Mouse (Mus musculus) spleen, postnatal 0 days (tissue): Measurements from ENCODE around the gene Galr2. TPM values are rescaled to one million over a fixed set of nuclear protein-coding genes. Genes with fewer than 3 reads are reported as not detected.

Experiments used
- polyA plus RNA-seq: library from polyadenylated mRNA; unstranded; fragments of >200 nt; fragmentation: Nextera tagmentation; extraction: Ambion mirVana; gene quantifications from 2 replicates; pipeline ENCODE4 v1.2.1, GENCODE M21; 2015

Galr2 gene
- 0.06 and 0.21 TPM in 2 replicates for polyA plus RNA-seq

DNA sequence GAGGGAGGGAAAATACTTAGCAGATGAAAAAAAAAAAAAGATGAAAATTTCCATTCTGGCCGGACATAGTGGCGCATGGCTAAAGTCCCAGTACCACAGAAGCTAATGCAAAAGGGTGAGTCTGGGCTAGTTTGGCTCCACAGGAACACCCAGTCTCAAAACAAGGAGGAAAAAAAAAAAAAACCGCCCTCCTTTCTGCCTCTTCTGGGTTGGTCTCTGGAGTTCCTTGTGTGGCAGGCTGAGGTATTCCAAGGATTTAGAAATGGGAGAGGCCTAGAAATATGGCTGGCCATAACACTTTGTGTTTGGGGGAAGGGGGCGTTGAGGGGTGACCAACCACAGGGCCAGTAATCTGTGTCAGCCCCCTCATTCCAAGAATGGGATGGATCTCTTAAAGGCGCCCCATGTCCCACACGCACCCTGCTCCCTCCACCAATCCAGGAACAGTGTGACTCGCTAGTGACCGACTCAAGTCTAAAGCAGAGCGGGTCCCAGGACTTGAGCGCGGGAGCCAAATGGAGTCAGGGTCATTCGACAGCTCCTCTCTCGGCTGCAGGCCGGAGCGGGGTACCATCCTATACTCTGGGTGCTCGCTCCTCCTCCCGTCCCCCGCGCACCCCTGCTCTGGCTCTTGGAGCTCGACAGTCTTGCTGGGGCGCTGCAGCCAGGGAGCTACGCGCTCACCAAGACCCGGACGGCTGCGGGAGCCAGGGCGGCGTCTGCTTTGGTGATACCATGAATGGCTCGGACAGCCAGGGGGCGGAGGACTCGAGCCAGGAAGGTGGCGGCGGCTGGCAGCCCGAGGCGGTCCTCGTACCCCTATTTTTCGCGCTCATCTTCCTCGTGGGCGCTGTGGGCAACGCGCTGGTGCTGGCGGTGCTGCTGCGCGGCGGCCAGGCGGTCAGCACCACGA lies at the start of gene Galr2:
Gene Galr2, plus strand, starts transcription at position 189 of the 913 bp plus-strand sequence.

DNA sequence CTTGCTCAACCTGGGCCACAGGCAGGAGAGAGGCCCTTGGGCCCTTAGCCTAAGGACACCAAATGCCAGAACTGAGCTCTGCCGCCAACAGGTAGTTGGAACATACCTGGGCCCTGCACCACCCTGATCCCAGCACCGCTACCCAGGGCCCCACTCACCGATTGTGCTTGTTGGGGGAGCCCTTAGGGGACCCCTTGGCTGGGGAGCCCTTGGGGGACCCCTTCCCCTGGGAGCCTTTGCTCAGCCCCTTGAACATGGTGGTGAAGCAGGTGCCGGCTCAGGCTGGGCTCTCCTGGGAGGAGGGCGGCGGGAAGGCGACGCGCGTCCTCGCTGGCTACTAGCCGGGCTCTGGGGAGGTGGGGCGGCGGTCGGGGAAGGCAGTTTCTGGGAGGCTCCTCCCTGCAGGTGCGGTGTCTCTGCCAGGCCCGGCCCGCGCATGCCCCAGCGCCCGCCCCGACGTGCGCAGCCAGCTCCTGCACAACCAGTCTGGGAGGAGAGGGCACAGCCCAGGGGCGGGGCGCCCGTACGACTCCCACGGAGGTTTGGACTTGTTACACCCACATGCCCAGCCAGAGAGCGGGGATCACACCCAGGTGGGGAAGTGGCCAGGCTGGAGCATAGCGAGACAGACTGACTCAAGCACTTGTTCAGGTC lies 42.9 kb upstream of the Galr2 start, which contains the start of gene Evpl:
Gene Evpl, minus strand, starts transcription at position 336 of the 654 bp plus-strand sequence.

DNA sequence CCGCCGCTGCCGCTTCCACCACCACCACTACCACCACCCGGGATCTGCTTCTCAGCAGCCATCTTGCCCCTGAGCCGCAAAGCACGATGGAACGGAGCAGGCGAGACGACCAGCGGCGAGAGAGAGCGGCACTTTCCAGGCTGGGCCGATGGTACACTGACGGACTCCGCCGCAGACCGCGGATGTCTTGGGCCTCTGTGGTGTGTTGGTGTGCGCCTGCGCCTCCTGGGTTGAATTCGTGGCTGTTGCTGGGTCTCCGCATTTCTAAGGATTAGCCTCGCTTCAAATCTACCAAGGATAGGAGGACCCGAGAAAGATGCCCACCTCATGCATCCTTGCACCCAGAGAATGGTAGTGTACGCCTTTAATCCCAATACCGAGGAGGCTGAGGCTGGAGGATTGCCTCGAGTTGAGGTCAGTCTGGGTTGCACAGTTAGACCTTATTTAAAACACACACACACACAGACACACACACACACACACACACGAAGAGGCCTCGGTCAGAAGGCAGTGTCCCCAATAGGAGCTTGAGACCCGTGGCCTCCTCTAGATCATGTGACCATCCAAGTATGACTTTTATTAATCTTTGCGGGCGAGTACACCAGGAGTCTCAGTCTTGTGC lies 6.6 kb upstream of the Galr2 start, which contains the start of gene Srp68:
Gene Srp68, minus strand, starts transcription at position 173 of the 622 bp plus-strand sequence.

DNA sequence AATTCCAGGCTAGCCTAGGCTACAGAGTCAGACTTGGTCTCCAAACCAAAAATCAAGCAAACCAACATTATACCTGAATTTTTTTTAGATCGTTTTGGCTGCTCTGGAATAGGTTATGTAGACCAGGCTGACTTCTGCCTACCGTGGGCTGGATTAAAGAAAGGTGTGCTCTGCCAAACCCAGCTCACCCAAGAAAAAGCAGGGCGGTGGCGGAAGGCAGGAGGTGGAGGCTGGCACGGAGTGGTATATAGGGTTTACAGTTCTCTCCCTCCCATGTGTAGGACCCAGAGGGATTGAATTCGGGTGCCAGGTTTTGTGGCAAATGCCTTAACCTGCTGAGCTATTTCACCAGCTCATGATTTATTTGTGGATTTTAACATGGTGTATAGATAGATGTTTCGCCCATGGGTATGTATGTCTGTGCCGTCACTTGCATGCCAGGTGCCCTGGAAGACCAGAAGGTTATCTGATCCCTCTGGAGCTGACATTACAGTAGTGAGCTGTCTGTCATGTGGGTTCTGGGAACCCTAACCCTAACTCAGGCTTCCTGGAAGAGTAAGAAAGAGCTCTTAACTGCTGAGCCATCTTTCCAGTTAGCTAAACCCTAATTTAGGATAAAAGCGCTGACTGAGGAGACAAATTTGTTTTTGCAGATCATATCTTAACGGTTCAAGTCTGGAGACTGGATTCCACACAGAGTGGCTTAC lies 26.4 kb downstream of the Galr2 start, which contains the start of gene Exoc7:
Gene Exoc7, minus strand, starts transcription at position 215 of the 707 bp plus-strand sequence.

Other genes with a start within 250 kb of the Galr2 start
- 23.0 and 26.2 TPM in 2 replicates for gene Unc13d, start 203.0 kb upstream of the Galr2 start, polyA plus RNA-seq
- gene Wbp2, start 193.9 kb upstream of the Galr2 start, polyA plus RNA-seq = 64.4 and 65.7 TPM in 2 replicates
- 11.4 and 13.6 TPM in 2 replicates for gene Trim47, start 153.7 kb upstream of the Galr2 start, polyA plus RNA-seq
- 2.3 and 3.0 TPM in 2 replicates for gene Trim65, start 149.8 kb upstream of the Galr2 start, polyA plus RNA-seq
- 41.2 and 42.0 TPM in 2 replicates for gene Mrpl38, start 142.1 kb upstream of the Galr2 start, polyA plus RNA-seq
- gene Fbf1, start 112.8 kb upstream of the Galr2 start, polyA plus RNA-seq = 6.1 and 6.6 TPM in 2 replicates
- gene Ten1, start 82.1 kb upstream of the Galr2 start, polyA plus RNA-seq = 47.1 and 53.1 TPM in 2 replicates
- 9.7 and 11.3 TPM in 2 replicates for gene Acox1, start 81.9 kb upstream of the Galr2 start, polyA plus RNA-seq
- 0.51 and 0.87 TPM in 2 replicates for gene Evpl, start 42.9 kb upstream of the Galr2 start, polyA plus RNA-seq
- 35.5 and 40.3 TPM in 2 replicates for gene Srp68, start 6.7 kb upstream of the Galr2 start, polyA plus RNA-seq
- gene Exoc7, start 26.3 kb downstream of the Galr2 start, polyA plus RNA-seq = 29.6 and 30.9 TPM in 2 replicates
- gene Foxj1, start 54.5 kb downstream of the Galr2 start, polyA plus RNA-seq = 0.06 TPM in 1 of 2 replicates, not detected in the other
- 2.4 and 3.9 TPM in 2 replicates for gene Rnf157, start 132.1 kb downstream of the Galr2 start, polyA plus RNA-seq
- gene Ubald2, start 153.2 kb downstream of the Galr2 start, polyA plus RNA-seq = 55.6 and 56.2 TPM in 2 replicates
- 0.05 TPM in 1 of 2 replicates, not detected in the other for gene Qrich2, start 185.3 kb downstream of the Galr2 start, polyA plus RNA-seq
- 58.5 and 67.8 TPM in 2 replicates for gene Prpsap1, start 213.3 kb downstream of the Galr2 start, polyA plus RNA-seq
- 90.3 and 93.6 TPM in 2 replicates for gene Sphk1, start 250.0 kb downstream of the Galr2 start, polyA plus RNA-seq